In genomic region chr3:96902336-96902999, GRCm38 (mm10) we compare ENCODE assay signal across 25 mouse cellular contexts. TPM values are rescaled to one million over a fixed set of nuclear protein-coding genes. Genes with fewer than 3 reads are reported as not detected.
DNase-seq lines count a peak whose midpoint lies in the region; ATAC-seq and TF ChIP-seq lines count a peak whose summit lies in the region.
"Had no signal": no experiment of that assay in that cellular context is flagged by ENCODE, and none has a peak within 500 bp of the region (broad histone marks: within the 10 kb centered on the region; RNA-seq: fewer than 3 reads in every experiment).

No protein-coding gene starts in this region.

- no peak for TF ChIP-seq POLR2A in MEL (IDR thresholded peaks at IDR 0.05; ENCODE audit: control insufficient read depth in 1 of 2, insufficient read depth in 1 of 2, low read depth in 1 of 2, low read length in 2 of 2, poor library complexity in 1 of 2)

- TF ChIP-seq EP300 in MEL (IDR thresholded peaks at IDR 0.05; ENCODE audit: low read depth in 1 of 2, low read length in 2 of 2): peak; percentile 29 to 51; a peak in 3 of 4 replicates

- ATAC-seq in kidney, embryonic 15.5 days (replicated peaks; ENCODE audit: low FRiP score): no peak
- ATAC-seq in intestine, postnatal 0 days: peak; percentile 83
- ATAC-seq in hindbrain, embryonic 16.5 days: no peak
- ATAC-seq: forebrain, embryonic 14.5 days; hindbrain, postnatal 0 days had no signal

- H3K4me2 ChIP-seq in kidney, embryonic 15.5 days: no peak overlapping the region
- H3K4me2 ChIP-seq in intestine, postnatal 0 days (replicated peaks; ENCODE audit: low read depth): 0 out of 2 replicates have a peak overlapping the region, but pooled peaks have one; percentile 13
- no peak overlapping the region for H3K4me2 ChIP-seq in hindbrain, embryonic 16.5 days (ENCODE audit: low read length)
- H3K4me2 ChIP-seq: embryonic facial prominence, embryonic 15.5 days; heart, embryonic 13.5 days; hindbrain, embryonic 12.5 days had no signal

- peaks cover 13% of the 10 kb centered on the region for H3K4me1 ChIP-seq in kidney, embryonic 15.5 days
- H3K4me1 ChIP-seq in MEL (ENCODE audit: control insufficient read depth in 1 of 2, insufficient read depth in 2 of 2, low read length in 2 of 2): peaks cover 10 to 15% of the 10 kb centered on the region in 2 experiments
- H3K4me1 ChIP-seq in intestine, postnatal 0 days (replicated peaks; ENCODE audit: control insufficient read depth, insufficient read depth, low read length): peaks cover 4% of the 10 kb centered on the region; the same call in 1 of the 2 replicates
- H3K4me1 ChIP-seq in hindbrain, embryonic 16.5 days (ENCODE audit: control insufficient read depth, insufficient read depth, low read depth, low read length): peaks cover 9% of the 10 kb centered on the region

- peaks cover 10% of the 10 kb centered on the region for H3K27me3 ChIP-seq in kidney, embryonic 15.5 days
- peaks cover 0 to 3% of the 10 kb centered on the region in 2 experiments; a peak in 2 of 4 replicates for H3K27me3 ChIP-seq in MEL (ENCODE audit: control insufficient read depth in 1 of 2, insufficient read depth in 2 of 2, low read length in 2 of 2)
- no peaks in the 10 kb centered on the region for H3K27me3 ChIP-seq in intestine, postnatal 0 days (replicated peaks; ENCODE audit: control insufficient read depth, insufficient read depth, low read length)
- H3K27me3 ChIP-seq in hindbrain, embryonic 16.5 days (replicated peaks; ENCODE audit: control insufficient read depth, insufficient read depth, low read length): no peaks in the 10 kb centered on the region

- no peak for TF ChIP-seq RAD21 in MEL (IDR thresholded peaks at IDR 0.05; ENCODE audit: low read depth, low read length)

- peak; percentile 9 to 11 for DNase-seq in kidney, postnatal 36 days
- DNase-seq in MEL (ENCODE audit: low read depth, low spot score): peak; percentile 25
- DNase-seq in c-Kit-positive CD71-positive TER-119-negative erythroid progenitor cells, embryonic 14.5 days (ENCODE audit: low read depth): peak; percentile 11
- DNase-seq in embryo, embryonic 10 days (ENCODE audit: low spot score): no peak
- DNase-seq: adrenal gland, postnatal 10 days; cerebellum, adult 18-20 months; cerebellum, postnatal 10 days; embryo, embryonic 11 days; gastrocnemius, adult 2 months; gastrocnemius, postnatal 25 days; heart, postnatal 4 days had no signal

- H3K4me3 ChIP-seq in kidney, embryonic 15.5 days (replicated peaks): no peak overlapping the region
- H3K4me3 ChIP-seq in MEL (ENCODE audit: control insufficient read depth in 1 of 2, insufficient read depth in 1 of 2, low read depth in 2 of 2, low read length in 2 of 2): no peak overlapping the region
- no peak overlapping the region for H3K4me3 ChIP-seq in intestine, postnatal 0 days (ENCODE audit: low read depth, low read length)
- no peak overlapping the region for H3K4me3 ChIP-seq in hindbrain, embryonic 16.5 days (ENCODE audit: low read length)
- H3K4me3 ChIP-seq: embryonic facial prominence, embryonic 15.5 days; erythroblast, embryonic 14.5 days; forebrain, embryonic 10.5 days; gastrocnemius, adult 2 months; heart, embryonic 13.5 days; hindbrain, embryonic 12.5 days had no signal

- no peak overlapping the region for H3K9ac ChIP-seq in kidney, embryonic 15.5 days
- no peak overlapping the region for H3K9ac ChIP-seq in MEL (ENCODE audit: control insufficient read depth, low read depth, low read length, poor library complexity, severe bottlenecking)
- no peak overlapping the region for H3K9ac ChIP-seq in intestine, postnatal 0 days (ENCODE audit: low read depth, low read length)
- no peak overlapping the region for H3K9ac ChIP-seq in hindbrain, embryonic 16.5 days (ENCODE audit: low read depth, low read length)
- H3K9ac ChIP-seq: embryonic facial prominence, embryonic 15.5 days; heart, embryonic 13.5 days; hindbrain, embryonic 12.5 days had no signal

- no peaks in the 10 kb centered on the region for H3K9me3 ChIP-seq in kidney, embryonic 15.5 days (replicated peaks)
- H3K9me3 ChIP-seq in MEL (replicated peaks; ENCODE audit: insufficient read depth, low read length): no peaks in the 10 kb centered on the region
- no peaks in the 10 kb centered on the region for H3K9me3 ChIP-seq in intestine, postnatal 0 days (ENCODE audit: control insufficient read depth)
- no peaks in the 10 kb centered on the region for H3K9me3 ChIP-seq in hindbrain, embryonic 16.5 days (ENCODE audit: control insufficient read depth, low read length)
- H3K9me3 ChIP-seq: embryonic facial prominence, embryonic 15.5 days; forebrain, embryonic 10.5 days; heart, embryonic 13.5 days; hindbrain, embryonic 12.5 days had no signal

- H3K27ac ChIP-seq in kidney, embryonic 15.5 days: no peak overlapping the region
- no peak overlapping the region for H3K27ac ChIP-seq in MEL (ENCODE audit: control insufficient read depth, low read depth, low read length)
- peak overlapping the region; percentile 77 for H3K27ac ChIP-seq in intestine, postnatal 0 days (ENCODE audit: low read depth, low read length)
- no peak overlapping the region for H3K27ac ChIP-seq in hindbrain, embryonic 16.5 days (ENCODE audit: low read depth, low read length)
- H3K27ac ChIP-seq: embryonic facial prominence, embryonic 15.5 days; forebrain, embryonic 10.5 days; gastrocnemius, adult 2 months; heart, embryonic 13.5 days; hindbrain, embryonic 12.5 days; hindbrain, postnatal 0 days had no signal

- 81% methylated on average over 4 of the region's 4 CpGs for WGBS in kidney, embryonic 15.5 days
- WGBS in intestine, postnatal 0 days: 42% methylated on average over 4 of the region's 4 CpGs
- WGBS in hindbrain, embryonic 16.5 days: 91% methylated on average over 4 of the region's 4 CpGs

- peaks cover 16% of the 10 kb centered on the region for H3K79me2 ChIP-seq in MEL (ENCODE audit: control insufficient read depth, insufficient read depth, low read length, poor library complexity)

- TF ChIP-seq CTCF in MEL (IDR thresholded peaks at IDR 0.05 in 2 of 3, conservative IDR thresholded peaks at IDR 0.05 in 1 of 3; ENCODE audit: control insufficient read depth in 1 of 3, insufficient read depth in 1 of 3, low read depth in 2 of 3, low read length in 3 of 3, poor library complexity in 1 of 3, severe bottlenecking in 1 of 3): no peak
- TF ChIP-seq CTCF in intestine, postnatal 0 days (IDR thresholded peaks at IDR 0.05; ENCODE audit: low read depth): no peak

- peaks cover 9% of the 10 kb centered on the region for H3K36me3 ChIP-seq in kidney, embryonic 15.5 days
- H3K36me3 ChIP-seq in MEL (ENCODE audit: control insufficient read depth in 1 of 2, insufficient read depth in 2 of 2, low read length in 2 of 2): peaks cover 14 to 25% of the 10 kb centered on the region in 2 experiments
- peaks cover 8% of the 10 kb centered on the region for H3K36me3 ChIP-seq in intestine, postnatal 0 days (ENCODE audit: control insufficient read depth, insufficient read depth)
- no peaks in the 10 kb centered on the region for H3K36me3 ChIP-seq in hindbrain, embryonic 16.5 days (ENCODE audit: control insufficient read depth, insufficient read depth, low read length)

TF ChIP-seq in MEL, 35 proteins besides CTCF, POLR2A, EP300 and RAD21:
- TF ChIP-seq GATA1 (IDR thresholded peaks at IDR 0.05; ENCODE audit: low read depth, low read length) (peak; percentile 55; the same call in 1 of the 2 replicates), MYB (IDR thresholded peaks at IDR 0.05; ENCODE audit: low read depth, low read length) (no peak), ELF1 (IDR thresholded peaks at IDR 0.05; ENCODE audit: low read depth, low read length) (no peak), ZC3H11A (IDR thresholded peaks at IDR 0.05; ENCODE audit: low read depth, low read length) (no peak), MXI1 (IDR thresholded peaks at IDR 0.05; ENCODE audit: low read depth, low read length) (no peak), GABPA (IDR thresholded peaks at IDR 0.05; ENCODE audit: low read depth, low read length) (no peak), ZNF384 (IDR thresholded peaks at IDR 0.05; ENCODE audit: low read depth, low read length) (peak; percentile 72; the same call in 1 of the 2 replicates)

RNA-seq across cellular contexts. Expression of gene Gja5, which starts 2.0 kb away (rescaled TPM):
- 24.3 and 25.1 TPM in 2 replicates for polyA plus RNA-seq in kidney, embryonic 15.5 days (2015; fragmentation: Nextera tagmentation; extraction: Ambion mirVana)
- total RNA-seq in MEL (2012; rRNA removed): 0.07 and 0.08 TPM in 2 replicates
- polyA plus RNA-seq in MEL (2012; ENCODE audit: insufficient read depth in 1 of 2, insufficient read length in 2 of 2, low read depth in 1 of 2, low replicate concordance in 2 of 2, missing spikeins in 1 of 2): under 1 TPM in 1 of 2 experiments, not detected in 1; 0.03 TPM
- polyA plus RNA-seq in intestine, postnatal 0 days (2015; fragmentation: Nextera tagmentation; extraction: Ambion mirVana): 5.3 and 6.6 TPM in 2 replicates
- polyA plus RNA-seq in hindbrain, embryonic 16.5 days (2015; fragmentation: Nextera tagmentation; extraction: Ambion mirVana): 2.1 and 3.3 TPM in 2 replicates
- polyA plus RNA-seq: erythroblast, embryonic 14.5 days had no signal

RNA-seq across cellular contexts. Expression of gene Gpr89, which starts 2.7 kb away (rescaled TPM):
- 44.0 and 44.2 TPM in 2 replicates for polyA plus RNA-seq in kidney, embryonic 15.5 days (2015; fragmentation: Nextera tagmentation; extraction: Ambion mirVana)
- 56.7 and 69.9 TPM in 2 replicates for total RNA-seq in MEL (2012; rRNA removed)
- polyA plus RNA-seq in MEL (2012; ENCODE audit: insufficient read depth in 1 of 2, insufficient read length in 2 of 2, low read depth in 1 of 2, low replicate concordance in 2 of 2, missing spikeins in 1 of 2): 10 to 100 TPM in 1 of 2 experiments, not detected in 1; 56.7 TPM
- 76.6 and 84.7 TPM in 2 replicates for polyA plus RNA-seq in intestine, postnatal 0 days (2015; fragmentation: Nextera tagmentation; extraction: Ambion mirVana)
- polyA plus RNA-seq in hindbrain, embryonic 16.5 days (2015; fragmentation: Nextera tagmentation; extraction: Ambion mirVana): 35.1 and 41.1 TPM in 2 replicates

RNA-seq across cellular contexts. Expression of gene Gja8, which starts 23.4 kb away (rescaled TPM):
- 0.09 and 0.18 TPM in 2 replicates for polyA plus RNA-seq in kidney, embryonic 15.5 days (2015; fragmentation: Nextera tagmentation; extraction: Ambion mirVana)
- total RNA-seq in MEL (2012; rRNA removed): 0.04 TPM in 1 of 2 replicates, not detected in the other
- under 1 TPM in 1 of 2 experiments, not detected in 1; 0.04 TPM for polyA plus RNA-seq in MEL (2012; ENCODE audit: insufficient read depth in 1 of 2, insufficient read length in 2 of 2, low read depth in 1 of 2, low replicate concordance in 2 of 2, missing spikeins in 1 of 2)
- polyA plus RNA-seq in intestine, postnatal 0 days (2015; fragmentation: Nextera tagmentation; extraction: Ambion mirVana): 0.03 and 0.04 TPM in 2 replicates
- 0.03 and 0.04 TPM in 2 replicates for polyA plus RNA-seq in hindbrain, embryonic 16.5 days (2015; fragmentation: Nextera tagmentation; extraction: Ambion mirVana)
- total RNA-seq: adrenal gland, postnatal 10 days; adrenal gland, postnatal 4 days; gastrocnemius, adult 2 months; gastrocnemius, postnatal 25 days; granulocyte monocyte progenitor cell, adult 5-6 weeks; heart, postnatal 4 days; hindbrain, postnatal 0 days had no signal
- polyA plus RNA-seq: brain, embryonic 14.5 days; erythroblast, embryonic 14.5 days; forebrain, embryonic 10.5 days; forebrain, embryonic 14.5 days; heart, embryonic 13.5 days; heart, postnatal 0 days had no signal
